Mouse (Mus musculus): ENCODE measurements around the gene Myo15b.

The Myo15b gene

GRCm38 (mm10) chr11:115888020-115888419 lies 29.8 kb downstream of the Myo15b start:
- peaks cover 14% of the 10 kb centered on the region for H3K27me3 ChIP-seq (ENCODE audit: insufficient read depth, low read length)
- no peak for TF ChIP-seq POU5F1 (IDR thresholded peaks at IDR 0.05; ENCODE audit: borderline replicate concordance, low read length)

GRCm38 (mm10) chr11:115889159-115889558 lies 31.0 kb downstream of the Myo15b start:
- TF ChIP-seq POU5F1 (IDR thresholded peaks at IDR 0.05; ENCODE audit: borderline replicate concordance, low read length): no peak
- no peak for TF ChIP-seq CTCF (conservative IDR thresholded peaks at IDR 0.05; ENCODE audit: low read length)
- TF ChIP-seq NANOG (IDR thresholded peaks at IDR 0.05; ENCODE audit: borderline replicate concordance, low read length): no peak
- peaks cover 39% of the 10 kb centered on the region for H3K36me3 ChIP-seq (ENCODE audit: insufficient read depth, low read length)
- H3K4me1 ChIP-seq (replicated peaks; ENCODE audit: low read depth, low read length): peaks cover 67% of the 10 kb centered on the region

More at GRCm38 (mm10) chr11:115888020-115888419, 29.8 kb downstream of the Myo15b start:
- Histone ChIP-seq H3K4me1 (replicated peaks; ENCODE audit: low read depth, low read length) (peaks cover 67% of the 10 kb centered on the region), H3K36me3 (ENCODE audit: insufficient read depth, low read length) (peaks cover 28% of the 10 kb centered on the region), H3K9me3 (ENCODE audit: low read length) (no peaks in the 10 kb centered on the region), H3K4me3 (replicated peaks; ENCODE audit: low read length) (no peak overlapping the region)

GRCm38 (mm10) chr11:115892213-115892612 lies 34.0 kb downstream of the Myo15b start:
- Histone ChIP-seq H3K27me3 (ENCODE audit: insufficient read depth, low read length) (no peaks in the 10 kb centered on the region), H3K4me3 (replicated peaks; ENCODE audit: low read length) (peak overlapping the region; percentile 27; the same call in 1 of the 2 replicates), H3K4me1 (replicated peaks; ENCODE audit: low read depth, low read length) (peaks cover 58% of the 10 kb centered on the region), H3K36me3 (ENCODE audit: insufficient read depth, low read length) (peaks cover 70% of the 10 kb centered on the region), H3K9me3 (ENCODE audit: low read length) (no peaks in the 10 kb centered on the region)
- TF ChIP-seq CTCF (conservative IDR thresholded peaks at IDR 0.05; ENCODE audit: low read length) (no peak), POU5F1 (IDR thresholded peaks at IDR 0.05; ENCODE audit: borderline replicate concordance, low read length) (no peak), NANOG (IDR thresholded peaks at IDR 0.05; ENCODE audit: borderline replicate concordance, low read length) (no peak)

More at GRCm38 (mm10) chr11:115889159-115889558, 31.0 kb downstream of the Myo15b start:
- H3K9me3 ChIP-seq (ENCODE audit: low read length): no peaks in the 10 kb centered on the region
- no peak overlapping the region for H3K4me3 ChIP-seq (replicated peaks; ENCODE audit: low read length)
- peaks cover 3% of the 10 kb centered on the region for H3K27me3 ChIP-seq (ENCODE audit: insufficient read depth, low read length)

- Histone ChIP-seq H3K4me1 (replicated peaks; ENCODE audit: low read depth, low read length) (peaks cover 58% of the 10 kb centered on the region), H3K27me3 (ENCODE audit: insufficient read depth, low read length) (no peaks in the 10 kb centered on the region), H3K36me3 (ENCODE audit: insufficient read depth, low read length) (peaks cover 76% of the 10 kb centered on the region), H3K9me3 (ENCODE audit: low read length) (no peaks in the 10 kb centered on the region), H3K4me3 (replicated peaks; ENCODE audit: low read length) (no peak overlapping the region)
- TF ChIP-seq NANOG (IDR thresholded peaks at IDR 0.05; ENCODE audit: borderline replicate concordance, low read length): no peak
- TF ChIP-seq POU5F1 (IDR thresholded peaks at IDR 0.05; ENCODE audit: borderline replicate concordance, low read length): no peak
- no peak for TF ChIP-seq CTCF (conservative IDR thresholded peaks at IDR 0.05; ENCODE audit: low read length)
Observed at GRCm38 (mm10) chr11:115893071-115893470, 34.9 kb downstream of the Myo15b start.

- H3K27me3 ChIP-seq (ENCODE audit: insufficient read depth, low read length): no peaks in the 10 kb centered on the region
Observed at GRCm38 (mm10) chr11:115894755-115895520, 36.7 kb downstream of the Myo15b start.

GRCm38 (mm10) chr11:115898446-115898845 lies 40.2 kb downstream of the Myo15b start:
- no peak overlapping the region for H3K4me3 ChIP-seq (replicated peaks; ENCODE audit: low read length)

More at GRCm38 (mm10) chr11:115894755-115895520, 36.7 kb downstream of the Myo15b start:
- H3K36me3 ChIP-seq (ENCODE audit: insufficient read depth, low read length): peaks cover 73% of the 10 kb centered on the region
- H3K4me1 ChIP-seq (replicated peaks; ENCODE audit: low read depth, low read length): peaks cover 70% of the 10 kb centered on the region
- TF ChIP-seq POU5F1 (IDR thresholded peaks at IDR 0.05; ENCODE audit: borderline replicate concordance, low read length): no peak
- peak; percentile 36 for TF ChIP-seq CTCF (conservative IDR thresholded peaks at IDR 0.05; ENCODE audit: low read length)
- H3K9me3 ChIP-seq (ENCODE audit: low read length): no peaks in the 10 kb centered on the region
- H3K4me3 ChIP-seq (replicated peaks; ENCODE audit: low read length): no peak overlapping the region

GRCm38 (mm10) chr11:115898886-115899285 lies 40.7 kb downstream of the Myo15b start:
- TF ChIP-seq NANOG (IDR thresholded peaks at IDR 0.05; ENCODE audit: borderline replicate concordance, low read length) (no peak), CTCF (conservative IDR thresholded peaks at IDR 0.05; ENCODE audit: low read length) (peak; percentile 75)
- peaks cover 5% of the 10 kb centered on the region; the same call in 1 of the 2 replicates for H3K27me3 ChIP-seq (ENCODE audit: insufficient read depth, low read length)
- H3K36me3 ChIP-seq (ENCODE audit: insufficient read depth, low read length): peaks cover 68% of the 10 kb centered on the region
- H3K4me1 ChIP-seq (replicated peaks; ENCODE audit: low read depth, low read length): peaks cover 57% of the 10 kb centered on the region
- no peaks in the 10 kb centered on the region for H3K9me3 ChIP-seq (ENCODE audit: low read length)
- no peak overlapping the region for H3K4me3 ChIP-seq (replicated peaks; ENCODE audit: low read length)

More at GRCm38 (mm10) chr11:115898446-115898845, 40.2 kb downstream of the Myo15b start:
- Histone ChIP-seq H3K27me3 (ENCODE audit: insufficient read depth, low read length) (peaks cover 5% of the 10 kb centered on the region; the same call in 1 of the 2 replicates), H3K4me1 (replicated peaks; ENCODE audit: low read depth, low read length) (peaks cover 57% of the 10 kb centered on the region), H3K9me3 (ENCODE audit: low read length) (no peaks in the 10 kb centered on the region), H3K36me3 (ENCODE audit: insufficient read depth, low read length) (peaks cover 70% of the 10 kb centered on the region)
- no peak for TF ChIP-seq POU5F1 (IDR thresholded peaks at IDR 0.05; ENCODE audit: borderline replicate concordance, low read length)
- no peak for TF ChIP-seq NANOG (IDR thresholded peaks at IDR 0.05; ENCODE audit: borderline replicate concordance, low read length)
- TF ChIP-seq CTCF (conservative IDR thresholded peaks at IDR 0.05; ENCODE audit: low read length): no peak

- no peaks in the 10 kb centered on the region for H3K9me3 ChIP-seq (ENCODE audit: low read length)
- H3K27me3 ChIP-seq (ENCODE audit: insufficient read depth, low read length): peaks cover 5% of the 10 kb centered on the region; the same call in 1 of the 2 replicates
- H3K4me1 ChIP-seq (replicated peaks; ENCODE audit: low read depth, low read length): peaks cover 57% of the 10 kb centered on the region
- peaks cover 68% of the 10 kb centered on the region for H3K36me3 ChIP-seq (ENCODE audit: insufficient read depth, low read length)
- 0 out of 2 replicates have a peak within 1 kb of the TSS, but pooled peaks have one; percentile 30 for H3K4me3 ChIP-seq (replicated peaks; ENCODE audit: low read length)
- TF ChIP-seq POU5F1 (IDR thresholded peaks at IDR 0.05; ENCODE audit: borderline replicate concordance, low read length): no peak
- no peak for TF ChIP-seq NANOG (IDR thresholded peaks at IDR 0.05; ENCODE audit: borderline replicate concordance, low read length)
- no peak for TF ChIP-seq CTCF (conservative IDR thresholded peaks at IDR 0.05; ENCODE audit: low read length)
Observed at GRCm38 (mm10) chr11:115899486-115900266, 41.5 kb downstream of the Myo15b start, which contains the start of gene Smim5. Gene Smim5 (plus strand): TSS chr11:115899966.

Measured in E14TG2a.4 (cell line).